Mouse (Mus musculus) ovary, postnatal 10 days (tissue): ENCODE measurements around the gene Gm20888.
"Not testable (repeated sequence)": the region's sequence is repeated elsewhere in the genome, so short reads cannot be mapped to it uniquely, and the experiment has no call there.

Experiments
- DNase-seq: peaks from one replicate; pipeline ENCODE4 v3.0.0; 2022; ENCODE audit warnings: low spot score

The Gm20888 gene

DNA sequence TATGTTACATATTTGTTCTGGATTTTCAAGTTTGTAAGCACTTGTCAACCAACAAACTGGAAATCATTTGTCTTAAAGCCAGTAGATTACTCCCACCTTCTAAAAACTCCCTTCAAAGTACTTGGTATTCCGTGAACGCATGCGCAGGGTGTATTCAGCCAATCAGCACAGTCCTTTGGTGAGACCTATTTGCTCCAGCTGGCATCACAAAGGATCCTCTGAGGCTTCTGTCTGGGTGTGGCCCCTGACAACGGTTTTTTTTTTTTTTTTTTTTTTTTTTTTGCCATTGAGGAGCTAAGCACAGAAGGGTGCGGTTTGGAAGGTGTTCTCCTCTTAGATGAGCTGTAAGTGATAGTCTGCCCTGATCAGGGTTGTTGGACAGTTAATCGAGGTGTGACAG, at the start of gene Gm20888:
TSS of gene Gm20888 (plus strand) at position 301 of the 400 bp plus-strand sequence.
- not testable (repeated sequence) for DNase-seq
